Mouse (Mus musculus) intestine, embryonic 15.5 days (tissue): ENCODE measurements around the gene Pygo2. TPM values are rescaled to one million over a fixed set of nuclear protein-coding genes. Genes with fewer than 3 reads are reported as not detected.
A peak's percentile ranks its signal among the peaks of the same experiment; 100 is the strongest.
"Not testable (repeated sequence)": the region's sequence is repeated elsewhere in the genome, so short reads cannot be mapped to it uniquely, and the experiment has no call there.

Experiments
- ATAC-seq: fragments of 200-750 bp; cut with Nextera tagmentation; 2 replicates; pipeline ENCODE4 v1.8.0; 2017; ENCODE audit warnings: moderate TSS enrichment, moderate library complexity
- H3K27ac ChIP-seq: fragments of 300-500 bp; sonication (generic); 2 replicates; pipeline ENCODE4 v1.5.1; 2015; ENCODE audit warnings: mild to moderate bottlenecking, inconsistent platforms
- H3K27me3 ChIP-seq: fragments of 300-500 bp; sonication (generic); replicated peaks from 2 replicates; pipeline ENCODE4 v1.6.1; 2015; ENCODE audit warnings: inconsistent platforms
- H3K36me3 ChIP-seq: fragments of 300-500 bp; sonication (generic); 2 replicates; pipeline ENCODE4 v1.6.1; 2015; ENCODE audit warnings: inconsistent platforms
- H3K4me1 ChIP-seq: fragments of 300-500 bp; sonication (generic); replicated peaks from 2 replicates; pipeline ENCODE4 v1.6.1; 2015; ENCODE audit warnings: inconsistent platforms
- H3K4me2 ChIP-seq: fragments of 300-500 bp; sonication (generic); replicated peaks from 2 replicates; pipeline ENCODE4 v1.6.1; 2015; ENCODE audit warnings: mild to moderate bottlenecking, inconsistent platforms
- H3K4me3 ChIP-seq: fragments of 300-500 bp; sonication (generic); replicated peaks from 2 replicates; pipeline ENCODE4 v1.5.1; 2015; ENCODE audit warnings: inconsistent platforms
- H3K9ac ChIP-seq: fragments of 300-500 bp; sonication (generic); 2 replicates; pipeline ENCODE4 v1.6.1; 2015; ENCODE audit warnings: inconsistent platforms
- H3K9me3 ChIP-seq: fragments of 300-500 bp; sonication (generic); 2 replicates; pipeline ENCODE4 v1.6.1; 2016; ENCODE audit warnings: inconsistent platforms
- WGBS: fragments of 180-500 bp; shearing (Covaris S2); methylation state at CpG from one replicate; pipeline ENCODE4 v1.1.7; 2015; 5-methylcytosine and 5-hydroxymethylcytosine counted together
- polyA plus RNA-seq: library from polyadenylated mRNA; unstranded; fragments of >200 nt; fragmentation: Nextera tagmentation; extraction: Ambion mirVana; gene quantifications from 2 replicates; pipeline ENCODE4 v1.2.1, GENCODE M21; 2015

The Pygo2 gene
- polyA plus RNA-seq, 1 experiment from 2014 or later, result 32.7 TPM

GRCm38 (mm10) chr3:89425876-89426275 lies 4.1 kb upstream of the Pygo2 start:
- no peaks in the 10 kb centered on the region for H3K9me3 ChIP-seq
- no peak overlapping the region for H3K27ac ChIP-seq
- no peaks in the 10 kb centered on the region for H3K27me3 ChIP-seq
- H3K4me2 ChIP-seq, result no peak overlapping the region
- no peak overlapping the region for H3K9ac ChIP-seq
- no peak overlapping the region for H3K4me3 ChIP-seq
- ATAC-seq, result no peak
- peaks cover 41% of the 10 kb centered on the region for H3K4me1 ChIP-seq
- 88% methylated on average over 4 of the region's 4 CpGs for WGBS
- H3K36me3 ChIP-seq, result peaks cover 18% of the 10 kb centered on the region

- H3K27ac ChIP-seq, H3K4me2 ChIP-seq, ATAC-seq, H3K27me3 ChIP-seq, H3K9ac ChIP-seq, H3K4me3 ChIP-seq, H3K9me3 ChIP-seq: not testable (repeated sequence)
- Histone ChIP-seq H3K36me3 (peaks cover 35% of the 10 kb centered on the region), H3K4me1 (peaks cover 26% of the 10 kb centered on the region)
- 90% methylated on average over 7 of the region's 7 CpGs for WGBS
Observed at GRCm38 (mm10) chr3:89429021-89429420, 993 bp upstream of the Pygo2 start.

GRCm38 (mm10) chr3:89432606-89433005 lies 2.6 kb downstream of the Pygo2 start:
- H3K4me1 ChIP-seq, result peaks cover 21% of the 10 kb centered on the region
- H3K36me3 ChIP-seq, result peaks cover 22% of the 10 kb centered on the region
- no peaks in the 10 kb centered on the region for H3K27me3 ChIP-seq
- no peak for ATAC-seq
- H3K27ac ChIP-seq, result no peak overlapping the region
- no peak overlapping the region for H3K4me2 ChIP-seq
- 96% methylated on average over 8 of the region's 8 CpGs for WGBS
- H3K9me3 ChIP-seq, result no peaks in the 10 kb centered on the region
- no peak overlapping the region for H3K9ac ChIP-seq
- H3K4me3 ChIP-seq, result no peak overlapping the region

- no peak for ATAC-seq
- Histone ChIP-seq H3K9me3 (no peaks in the 10 kb centered on the region), H3K4me2 (no peak overlapping the region), H3K36me3 (peaks cover 17% of the 10 kb centered on the region), H3K4me1 (peaks cover 21% of the 10 kb centered on the region), H3K4me3 (no peak overlapping the region), H3K27me3 (no peaks in the 10 kb centered on the region), H3K9ac (no peak overlapping the region), H3K27ac (no peak overlapping the region)
- 85% methylated on average over 11 of the region's 11 CpGs for WGBS
Observed at GRCm38 (mm10) chr3:89434532-89434931, 4.5 kb downstream of the Pygo2 start.

- peaks cover 17% of the 10 kb centered on the region for H3K36me3 ChIP-seq
- H3K9me3 ChIP-seq, result no peaks in the 10 kb centered on the region
- no peaks in the 10 kb centered on the region for H3K27me3 ChIP-seq
- ATAC-seq, result no peak
- no peak overlapping the region for H3K9ac ChIP-seq
- H3K4me2 ChIP-seq, result no peak overlapping the region
- WGBS, result 77% methylated on average over 7 of the region's 7 CpGs
- H3K4me3 ChIP-seq, result no peak overlapping the region
- peaks cover 21% of the 10 kb centered on the region for H3K4me1 ChIP-seq
- no peak overlapping the region for H3K27ac ChIP-seq
Observed at GRCm38 (mm10) chr3:89435041-89435440, 5.0 kb downstream of the Pygo2 start.

- H3K9ac ChIP-seq, result peak within 1 kb of the TSS; percentile 55
- peaks cover 17% of the 10 kb centered on the region for H3K36me3 ChIP-seq
- H3K4me2 ChIP-seq, result peak within 1 kb of the TSS; percentile 64
- 5% methylated on average over 16 of the region's 16 CpGs for WGBS
- peak within 1 kb of the TSS; percentile 53 for H3K4me3 ChIP-seq
- peak within 1 kb of the TSS; percentile 65 for H3K27ac ChIP-seq
- ATAC-seq, result peak; percentile 86
- no peaks in the 10 kb centered on the region for H3K27me3 ChIP-seq
- peaks cover 13% of the 10 kb centered on the region for H3K4me1 ChIP-seq
- H3K9me3 ChIP-seq, result no peaks in the 10 kb centered on the region
Observed at GRCm38 (mm10) chr3:89436176-89437113, 6.4 kb downstream of the Pygo2 start, which contains the start of gene Pbxip1. Pbxip1 (plus strand) TSS chr3:89436706.

- Histone ChIP-seq H3K36me3 (peaks cover 16% of the 10 kb centered on the region), H3K27me3 (no peaks in the 10 kb centered on the region), H3K27ac (peak overlapping the region; percentile 65), H3K9ac (peak overlapping the region; percentile 55), H3K9me3 (no peaks in the 10 kb centered on the region), H3K4me1 (peaks cover 9% of the 10 kb centered on the region), H3K4me3 (peak overlapping the region; percentile 53), H3K4me2 (peak overlapping the region; percentile 64)
- peak; percentile 23; the same call in 1 of the 2 replicates for ATAC-seq
- 30% methylated on average over 5 of the region's 5 CpGs for WGBS
Observed at GRCm38 (mm10) chr3:89437269-89437668, 7.3 kb downstream of the Pygo2 start.

GRCm38 (mm10) chr3:89440691-89441090 lies 10.7 kb downstream of the Pygo2 start:
- ATAC-seq, result no peak
- H3K27me3 ChIP-seq, result no peaks in the 10 kb centered on the region
- 95% methylated on average over 2 of the region's 2 CpGs for whole genome bisulfite sequencing

GRCm38 (mm10) chr3:89448720-89449537 lies 18.9 kb downstream of the Pygo2 start:
- Histone ChIP-seq H3K36me3 (0 out of 2 replicates have a peak, but pooled peaks cover 18% of the 10 kb centered on the region), H3K4me3 (no peak overlapping the region), H3K4me2 (no peak overlapping the region), H3K4me1 (no peaks in the 10 kb centered on the region; the same call in 1 of the 2 replicates), H3K9ac (no peak overlapping the region), H3K9me3 (no peaks in the 10 kb centered on the region), H3K27ac (no peak overlapping the region), H3K27me3 (no peaks in the 10 kb centered on the region)
- 58% methylated on average over 13 of the region's 13 CpGs for WGBS
- ATAC-seq, result peak; percentile 57

More at GRCm38 (mm10) chr3:89440691-89441090, 10.7 kb downstream of the Pygo2 start:
- H3K9me3 ChIP-seq, result no peaks in the 10 kb centered on the region
- no peak overlapping the region for H3K4me3 ChIP-seq
- H3K36me3 ChIP-seq, result peaks cover 4% of the 10 kb centered on the region; the same call in 1 of the 2 replicates
- H3K4me1 ChIP-seq, result peaks cover 7% of the 10 kb centered on the region
- H3K9ac ChIP-seq, result no peak overlapping the region
- no peak overlapping the region for H3K27ac ChIP-seq
- no peak overlapping the region for H3K4me2 ChIP-seq

- ATAC-seq, result peak; percentile 73
- H3K27me3 ChIP-seq, result no peaks in the 10 kb centered on the region
- 0 out of 2 replicates have a peak, but pooled peaks cover 18% of the 10 kb centered on the region for H3K36me3 ChIP-seq
- H3K9ac ChIP-seq, result no peak overlapping the region
- no peaks in the 10 kb centered on the region; the same call in 1 of the 2 replicates for H3K4me1 ChIP-seq
- H3K27ac ChIP-seq, result no peak overlapping the region
- no peaks in the 10 kb centered on the region for H3K9me3 ChIP-seq
- 53% methylated on average over 7 of the region's 7 CpGs for WGBS
- H3K4me3 ChIP-seq, result no peak overlapping the region
- no peak overlapping the region for H3K4me2 ChIP-seq
Observed at GRCm38 (mm10) chr3:89449541-89449940, 19.5 kb downstream of the Pygo2 start.

- Histone ChIP-seq H3K36me3 (0 out of 2 replicates have a peak, but pooled peaks cover 4% of the 10 kb centered on the region), H3K4me1 (peaks cover 2% of the 10 kb centered on the region), H3K4me3 (no peak overlapping the region), H3K27ac (no peak overlapping the region), H3K9ac (no peak overlapping the region), H3K9me3 (no peaks in the 10 kb centered on the region), H3K27me3 (no peaks in the 10 kb centered on the region), H3K4me2 (no peak overlapping the region)
- ATAC-seq, result no peak
- 72% methylated on average over 1 of the region's 1 CpGs for WGBS
Observed at GRCm38 (mm10) chr3:89451916-89452315, 21.9 kb downstream of the Pygo2 start.
